Mouse (Mus musculus) hindbrain, embryonic 13.5 days (tissue): ENCODE results near the gene Ptf1a. TPM values are rescaled to one million over a fixed set of nuclear protein-coding genes. Genes with fewer than 3 reads are reported as not detected.

Source experiments
- ATAC-seq: fragments of 200-750 bp; cut with Nextera tagmentation; 2 replicates; pipeline ENCODE4 v1.8.0; 2017; ENCODE audit warnings: moderate TSS enrichment; ENCODE audit not compliant: low FRiP score
- H3K27ac ChIP-seq: fragments of 300-500 bp; sonication (generic); 2 replicates; pipeline ENCODE4 v1.5.1; 2015; ENCODE audit warnings: inconsistent platforms, mild to moderate bottlenecking, moderate library complexity
- H3K27me3 ChIP-seq: fragments of 300-500 bp; sonication (generic); 2 replicates; pipeline ENCODE4 v1.6.1; 2015; ENCODE audit warnings: mild to moderate bottlenecking, inconsistent platforms
- H3K36me3 ChIP-seq: fragments of 300-500 bp; sonication (generic); 2 replicates; pipeline ENCODE4 v1.6.1; 2015; ENCODE audit warnings: mild to moderate bottlenecking, inconsistent platforms
- H3K4me1 ChIP-seq: fragments of 300-500 bp; sonication (generic); replicated peaks from 2 replicates; pipeline ENCODE4 v1.6.1; 2015; ENCODE audit warnings: inconsistent platforms
- H3K4me2 ChIP-seq: fragments of 300-500 bp; sonication (generic); 2 replicates; pipeline ENCODE4 v1.6.1; 2015; ENCODE audit warnings: inconsistent platforms, mild to moderate bottlenecking, moderate library complexity
- H3K4me3 ChIP-seq: fragments of 300-500 bp; sonication (generic); 2 replicates; pipeline ENCODE4 v1.5.1; 2015; ENCODE audit warnings: mild to moderate bottlenecking, inconsistent platforms
- H3K9ac ChIP-seq: fragments of 300-500 bp; sonication (generic); 2 replicates; pipeline ENCODE4 v1.6.1; 2015; ENCODE audit warnings: mild to moderate bottlenecking, inconsistent platforms
- H3K9me3 ChIP-seq: fragments of 300-500 bp; sonication (generic); 2 replicates; pipeline ENCODE4 v1.6.1; 2016; ENCODE audit warnings: inconsistent platforms
- WGBS: fragments of 180-500 bp; shearing (Covaris S2); methylation state at CpG from one replicate; pipeline ENCODE4 v1.1.7; 2015; 5-methylcytosine and 5-hydroxymethylcytosine counted together
- polyA plus RNA-seq: library from polyadenylated mRNA; unstranded; fragments of >200 nt; fragmentation: Nextera tagmentation; extraction: Ambion mirVana; gene quantifications from 2 replicates; pipeline ENCODE4 v1.2.1, GENCODE M21; 2015

Ptf1a gene
- polyA plus RNA-seq, 1 experiment from 2014 or later: 3.1 TPM

GRCm38 (mm10) chr2:19430746-19431145 lies 14.7 kb upstream of the Ptf1a start:
- no peak overlapping the region for H3K9ac ChIP-seq
- peak overlapping the region; percentile 60 for H3K4me2 ChIP-seq
- H3K27me3 ChIP-seq: peaks cover 95% of the 10 kb centered on the region
- WGBS: 1% methylated on average over 33 of the region's 33 CpGs
- H3K9me3 ChIP-seq: no peaks in the 10 kb centered on the region
- H3K27ac ChIP-seq: no peak overlapping the region
- peaks cover 26% of the 10 kb centered on the region for H3K4me1 ChIP-seq
- H3K4me3 ChIP-seq: peak overlapping the region; percentile 38
- no peaks in the 10 kb centered on the region for H3K36me3 ChIP-seq
- peak; percentile 47; the same call in 1 of the 2 replicates for ATAC-seq

GRCm38 (mm10) chr2:19431186-19431585 lies 14.3 kb upstream of the Ptf1a start:
- H3K27me3 ChIP-seq: peaks cover 97% of the 10 kb centered on the region
- no peak overlapping the region for H3K9ac ChIP-seq
- WGBS: under 1% methylated on average over 18 of the region's 18 CpGs
- no peaks in the 10 kb centered on the region for H3K9me3 ChIP-seq
- no peaks in the 10 kb centered on the region for H3K36me3 ChIP-seq
- no peak overlapping the region for H3K27ac ChIP-seq
- H3K4me1 ChIP-seq: peaks cover 26% of the 10 kb centered on the region
- peak; percentile 74 for ATAC-seq
- H3K4me2 ChIP-seq: peak overlapping the region; percentile 60
- H3K4me3 ChIP-seq: peak overlapping the region; percentile 38

DNA sequence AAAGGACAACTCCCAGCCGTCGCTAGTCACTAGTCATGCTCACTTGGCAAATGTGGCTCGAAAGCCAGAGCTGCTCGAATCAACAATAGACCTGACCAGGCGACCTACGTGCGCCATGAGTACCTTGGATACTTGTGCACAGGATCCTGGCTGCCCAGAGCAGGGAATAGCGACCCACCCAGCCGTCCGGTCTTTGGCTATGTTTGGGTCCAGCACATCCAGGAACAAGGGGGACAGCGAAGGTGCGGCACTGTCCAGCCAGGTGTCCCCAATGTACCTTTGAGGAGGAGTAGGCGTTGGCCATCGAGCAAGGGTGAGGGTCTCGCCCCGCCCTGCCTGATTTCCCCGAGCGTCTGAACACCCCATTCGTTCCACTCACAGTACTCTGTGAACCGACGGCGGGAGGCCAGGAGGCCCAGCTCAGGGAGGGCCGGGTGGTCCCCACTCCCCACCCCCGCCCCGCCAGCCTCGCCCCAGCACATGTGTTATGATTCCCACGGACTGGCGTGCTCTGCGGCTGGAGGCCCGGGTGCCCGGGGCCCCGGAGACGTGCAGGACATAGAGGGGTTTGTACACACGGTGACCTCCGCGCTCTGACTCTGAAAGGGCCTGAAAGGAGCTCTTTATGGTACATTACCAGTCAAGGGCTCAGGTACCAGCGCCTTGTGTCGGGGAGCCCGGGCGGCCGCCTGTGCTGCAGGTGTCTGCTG lies 13.7 kb upstream of the Ptf1a start:
- Histone ChIP-seq H3K9ac (no peak overlapping the region), H3K27me3 (peaks cover 96% of the 10 kb centered on the region), H3K4me1 (peaks cover 26% of the 10 kb centered on the region), H3K4me3 (0 out of 2 replicates have a peak overlapping the region, but pooled peaks have one; percentile 38), H3K9me3 (no peaks in the 10 kb centered on the region), H3K4me2 (peak overlapping the region; percentile 60), H3K27ac (no peak overlapping the region), H3K36me3 (no peaks in the 10 kb centered on the region)
- peak; percentile 75 for ATAC-seq
- WGBS: 2% methylated on average over 41 of the region's 41 CpGs

DNA sequence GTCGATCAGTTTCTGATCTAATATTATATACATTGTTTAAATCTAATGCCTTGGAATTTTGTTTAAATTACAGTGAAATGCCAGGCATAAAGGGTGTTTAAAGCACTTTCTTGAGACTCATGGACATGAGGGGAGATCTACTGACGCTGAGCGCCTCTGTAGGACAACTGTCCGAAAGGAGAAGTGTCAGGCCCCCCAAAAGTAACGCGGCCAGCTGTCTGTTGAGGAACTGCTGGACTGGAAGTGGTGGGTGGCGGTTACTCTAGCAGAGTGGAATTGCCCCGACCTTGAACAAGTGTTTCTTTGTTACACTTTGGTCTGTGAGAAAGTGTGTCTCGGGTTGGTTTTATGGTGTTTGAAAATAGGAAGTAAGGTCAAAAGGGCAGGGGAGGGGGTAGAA lies 1.1 kb upstream of the Ptf1a start:
- ATAC-seq: no peak
- no peak overlapping the region for H3K27ac ChIP-seq
- no peak overlapping the region for H3K4me3 ChIP-seq
- WGBS: 2% methylated on average over 9 of the region's 9 CpGs
- no peaks in the 10 kb centered on the region for H3K36me3 ChIP-seq
- peaks cover 93% of the 10 kb centered on the region for H3K27me3 ChIP-seq
- no peaks in the 10 kb centered on the region for H3K9me3 ChIP-seq
- peaks cover 28% of the 10 kb centered on the region for H3K4me1 ChIP-seq
- H3K9ac ChIP-seq: no peak overlapping the region
- H3K4me2 ChIP-seq: no peak overlapping the region

GRCm38 (mm10) chr2:19445871-19446501 lies 523 bp downstream of the Ptf1a start:
- Histone ChIP-seq H3K36me3 (no peaks in the 10 kb centered on the region), H3K4me2 (peak overlapping the region; percentile 72), H3K4me3 (peak overlapping the region; percentile 45), H3K9ac (peak overlapping the region; percentile 58), H3K9me3 (no peaks in the 10 kb centered on the region), H3K27me3 (peaks cover 96% of the 10 kb centered on the region), H3K4me1 (peaks cover 28% of the 10 kb centered on the region), H3K27ac (no peak overlapping the region)
- under 1% methylated on average over 67 of the region's 67 CpGs for WGBS
- ATAC-seq: peak; percentile 40

DNA sequence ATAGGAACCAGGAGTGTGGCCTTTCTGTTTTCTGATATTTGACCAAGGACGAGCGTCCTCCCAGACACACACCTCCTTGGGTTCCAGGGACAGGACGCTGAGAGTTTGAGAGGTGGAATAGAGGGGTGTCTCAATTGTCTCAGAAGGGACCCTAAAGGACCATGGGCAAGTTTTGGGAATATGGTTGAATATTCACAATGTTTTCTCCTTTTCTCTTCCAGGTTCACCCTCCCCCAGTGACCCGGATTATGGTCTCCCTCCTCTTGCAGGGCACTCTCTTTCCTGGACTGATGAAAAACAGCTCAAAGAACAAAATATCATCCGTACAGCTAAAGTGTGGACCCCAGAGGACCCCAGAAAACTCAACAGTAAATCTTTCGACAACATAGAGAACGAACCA lies 1.3 kb downstream of the Ptf1a start:
- no peaks in the 10 kb centered on the region for H3K36me3 ChIP-seq
- H3K9me3 ChIP-seq: no peaks in the 10 kb centered on the region
- peak overlapping the region; percentile 72 for H3K4me2 ChIP-seq
- H3K27ac ChIP-seq: no peak overlapping the region
- peak overlapping the region; percentile 45 for H3K4me3 ChIP-seq
- H3K9ac ChIP-seq: no peak overlapping the region
- WGBS: 7% methylated on average over 7 of the region's 7 CpGs
- peaks cover 96% of the 10 kb centered on the region for H3K27me3 ChIP-seq
- peaks cover 29% of the 10 kb centered on the region for H3K4me1 ChIP-seq
- ATAC-seq: no peak

DNA sequence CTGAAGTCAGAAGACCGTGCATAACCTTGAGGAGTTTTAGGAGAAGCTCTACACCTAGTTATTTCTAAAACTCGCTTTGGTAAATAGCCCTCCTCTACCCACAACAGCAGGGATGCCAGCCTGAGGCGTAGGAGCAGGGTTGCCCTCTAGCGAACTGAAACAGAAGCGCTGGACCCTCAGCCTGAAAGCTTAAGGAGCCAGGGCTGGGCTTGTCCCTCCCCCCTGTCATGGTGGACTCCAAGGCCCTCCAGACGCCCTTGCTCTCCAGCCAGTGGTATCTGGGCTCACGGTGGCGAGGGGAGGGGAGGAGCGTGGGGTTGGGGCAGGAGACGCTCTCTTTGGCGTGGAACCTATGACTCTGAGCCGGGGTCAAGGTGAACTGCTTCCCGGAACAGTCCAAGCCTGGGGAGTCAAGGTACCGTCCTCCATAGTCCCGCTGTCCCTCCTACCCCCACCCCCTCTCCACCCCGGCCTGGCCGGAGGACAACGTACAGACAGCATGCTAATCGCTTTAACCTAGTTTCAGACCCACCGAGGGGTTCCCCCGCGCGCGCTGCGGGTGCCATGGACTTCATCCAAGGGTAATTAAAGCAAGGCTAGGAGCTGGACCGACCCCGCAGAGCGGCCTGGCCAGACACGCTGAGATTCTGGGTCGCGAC lies 2.7 kb downstream of the Ptf1a start:
- WGBS: 2% methylated on average over 27 of the region's 31 CpGs
- peak overlapping the region; percentile 49 for H3K4me2 ChIP-seq

DNA sequence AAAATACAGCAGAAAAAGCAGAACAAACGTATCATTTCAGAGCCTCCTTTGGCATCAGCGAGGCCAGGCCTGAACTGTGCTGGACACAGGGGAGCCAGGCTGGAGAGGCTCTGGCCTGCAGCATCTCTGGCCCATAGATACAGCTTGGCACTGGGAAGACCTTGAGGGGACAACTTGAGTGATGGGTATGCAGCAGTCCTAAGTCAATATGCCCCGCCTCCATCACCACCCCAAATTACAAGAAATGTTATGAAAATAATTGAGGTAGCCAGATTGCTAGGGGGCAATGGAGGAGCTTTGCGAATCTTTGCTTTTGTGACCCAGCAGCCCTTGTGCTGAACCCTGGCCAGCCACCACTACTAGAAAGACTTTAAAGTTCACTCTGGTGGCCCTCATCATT lies 3.8 kb downstream of the Ptf1a start:
- H3K9me3 ChIP-seq: no peaks in the 10 kb centered on the region
- H3K4me3 ChIP-seq: no peak overlapping the region
- WGBS: 16% methylated on average over 4 of the region's 4 CpGs
- H3K4me1 ChIP-seq: peaks cover 38% of the 10 kb centered on the region
- H3K27me3 ChIP-seq: peaks cover 96% of the 10 kb centered on the region
- no peak overlapping the region for H3K27ac ChIP-seq
- H3K9ac ChIP-seq: no peak overlapping the region
- no peaks in the 10 kb centered on the region for H3K36me3 ChIP-seq
- no peak overlapping the region for H3K4me2 ChIP-seq
- no peak for ATAC-seq

More for the DNA sequence above, 2.7 kb downstream of the Ptf1a start:
- Histone ChIP-seq H3K4me3 (peak overlapping the region; percentile 21), H3K27ac (no peak overlapping the region), H3K27me3 (peaks cover 96% of the 10 kb centered on the region), H3K4me1 (peaks cover 38% of the 10 kb centered on the region), H3K9me3 (no peaks in the 10 kb centered on the region), H3K9ac (no peak overlapping the region), H3K36me3 (no peaks in the 10 kb centered on the region)
- peak; percentile 34 for ATAC-seq

DNA sequence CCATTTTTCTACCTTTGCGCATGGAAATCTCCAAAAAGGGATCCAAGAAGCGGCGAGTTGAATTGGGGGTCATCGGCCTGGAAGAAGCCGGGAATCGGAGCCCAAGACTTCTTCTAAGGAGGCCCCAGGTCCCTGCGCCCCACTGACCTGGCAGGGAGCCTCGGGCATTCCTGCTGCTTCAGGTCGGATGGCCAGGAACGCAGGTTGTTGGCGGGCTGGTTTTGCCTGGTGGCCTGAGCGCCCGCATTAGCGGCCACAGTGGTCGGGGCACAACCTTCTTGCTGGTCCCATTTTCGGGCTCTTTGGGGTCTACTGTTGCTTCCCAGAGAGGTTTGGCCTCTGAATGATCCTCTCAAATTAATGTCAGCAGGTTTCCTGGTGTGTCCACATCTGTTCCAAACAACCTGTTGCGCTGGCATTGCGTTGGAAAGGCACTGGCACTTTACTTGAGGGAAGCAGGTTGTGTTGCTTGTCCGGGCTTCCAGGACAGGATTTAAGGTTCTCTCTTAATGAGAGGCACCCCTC lies 7.1 kb downstream of the Ptf1a start:
- Histone ChIP-seq H3K4me1 (peaks cover 19% of the 10 kb centered on the region), H3K9me3 (no peaks in the 10 kb centered on the region), H3K36me3 (no peaks in the 10 kb centered on the region), H3K27me3 (peaks cover 99% of the 10 kb centered on the region), H3K9ac (no peak overlapping the region), H3K4me2 (peak overlapping the region; percentile 39), H3K4me3 (peak overlapping the region; percentile 12; the same call in 1 of the 2 replicates), H3K27ac (no peak overlapping the region)
- WGBS: 1% methylated on average over 19 of the region's 19 CpGs
- no peak for ATAC-seq

GRCm38 (mm10) chr2:19455228-19455627 lies 9.8 kb downstream of the Ptf1a start:
- Histone ChIP-seq H3K27ac (no peak overlapping the region), H3K9ac (no peak overlapping the region), H3K9me3 (no peaks in the 10 kb centered on the region), H3K4me1 (peaks cover 10% of the 10 kb centered on the region), H3K36me3 (no peaks in the 10 kb centered on the region), H3K4me3 (no peak overlapping the region), H3K4me2 (no peak overlapping the region), H3K27me3 (peaks cover 96% of the 10 kb centered on the region)
- no peak for ATAC-seq
- WGBS: 3% methylated on average over 5 of the region's 5 CpGs

- Histone ChIP-seq H3K27me3 (peaks cover 95% of the 10 kb centered on the region), H3K27ac (no peak overlapping the region), H3K4me1 (peaks cover 10% of the 10 kb centered on the region), H3K9me3 (no peaks in the 10 kb centered on the region), H3K4me3 (no peak overlapping the region), H3K9ac (no peak overlapping the region), H3K4me2 (no peak overlapping the region), H3K36me3 (no peaks in the 10 kb centered on the region)
- no peak for ATAC-seq
- 9% methylated on average over 10 of the region's 10 CpGs for WGBS
Observed at GRCm38 (mm10) chr2:19455857-19456482, 10.5 kb downstream of the Ptf1a start.

- Histone ChIP-seq H3K4me3 (no peak overlapping the region), H3K4me2 (no peak overlapping the region), H3K36me3 (no peaks in the 10 kb centered on the region), H3K27ac (no peak overlapping the region), H3K4me1 (no peaks in the 10 kb centered on the region), H3K9me3 (no peaks in the 10 kb centered on the region), H3K27me3 (peaks cover 86% of the 10 kb centered on the region), H3K9ac (no peak overlapping the region)
- 14% methylated on average over 2 of the region's 2 CpGs for WGBS
- no peak for ATAC-seq
Observed at GRCm38 (mm10) chr2:19458785-19459184, 13.3 kb downstream of the Ptf1a start.
